Mouse (Mus musculus) lung, embryonic 14.5 days (tissue): Measurements from ENCODE around the gene Oas1a. TPM values are rescaled to one million over a fixed set of nuclear protein-coding genes. Genes with fewer than 3 reads are reported as not detected.
"Not testable (repeated sequence)": the region's sequence is repeated elsewhere in the genome, so short reads cannot be mapped to it uniquely, and the experiment has no call there.

ENCODE experiments used
- ATAC-seq: fragments of 200-750 bp; cut with Nextera tagmentation; 2 replicates; pipeline ENCODE4 v1.8.0; 2017; ENCODE audit warnings: mild to moderate bottlenecking, moderate TSS enrichment, moderate library complexity; ENCODE audit not compliant: insufficient read depth
- DNase-seq: peaks from one replicate; pipeline ENCODE4 v3.0.0-alpha.2; 2015
- H3K27ac ChIP-seq: fragments of 300-500 bp; sonication (generic); 2 replicates; pipeline ENCODE4 v1.5.1; 2014; ENCODE audit warnings: low read depth, mild to moderate bottlenecking, moderate library complexity
- H3K27me3 ChIP-seq: fragments of 300-500 bp; sonication (generic); 2 replicates; pipeline ENCODE4 v1.6.1; 2014; ENCODE audit warnings: low read length, control low read depth; ENCODE audit not compliant: insufficient read depth
- H3K36me3 ChIP-seq: fragments of 300-500 bp; sonication (generic); 2 replicates; pipeline ENCODE4 v1.6.1; 2014; ENCODE audit warnings: control low read depth; ENCODE audit not compliant: insufficient read depth
- H3K4me1 ChIP-seq: fragments of 300-500 bp; sonication (generic); 2 replicates; pipeline ENCODE4 v1.6.1; 2014; ENCODE audit warnings: antibody characterized with exemption, control low read depth; ENCODE audit not compliant: insufficient read depth
- H3K4me2 ChIP-seq: fragments of 300-500 bp; sonication (generic); 2 replicates; pipeline ENCODE4 v1.6.1; 2014; ENCODE audit warnings: mild to moderate bottlenecking
- H3K4me3 ChIP-seq: fragments of 300-500 bp; sonication (generic); 2 replicates; pipeline ENCODE4 v1.5.1; 2014; ENCODE audit warnings: low read depth, low read length
- H3K9ac ChIP-seq: fragments of 300-500 bp; sonication (generic); 2 replicates; pipeline ENCODE4 v1.6.1; 2014
- H3K9me3 ChIP-seq: fragments of 300-500 bp; sonication (generic); 2 replicates; pipeline ENCODE4 v1.6.1; 2016; ENCODE audit warnings: low read depth, low read length, control low read depth
- CTCF ChIP-seq: IDR thresholded peaks from 2 replicates; pipeline ENCODE4 v1.5.1; 2016; ENCODE audit warnings: antibody characterized with exemption, low read depth
- WGBS: fragments of 180-500 bp; shearing (Covaris S2); extraction: QIAGEN DNeasy Blood & Tissue Kit; methylation state at CpG from one replicate; pipeline ENCODE4 v1.1.7; 2014; 5-methylcytosine and 5-hydroxymethylcytosine counted together
- polyA plus RNA-seq: library from polyadenylated mRNA; unstranded; fragments of >200 nt; fragmentation: Nextera tagmentation; extraction: Ambion mirVana; gene quantifications from 2 replicates; pipeline ENCODE4 v1.2.1, GENCODE M21; 2014

Gene Oas1a
- polyA plus RNA-seq, result 1.4 and 1.8 TPM in 2 replicates

GRCm38 (mm10) chr5:120906791-120907733 is at the start of gene Oas1a:
Gene Oas1a (minus strand): TSS chr5:120907521.
- H3K36me3 ChIP-seq, H3K9me3 ChIP-seq, ATAC-seq, H3K4me3 ChIP-seq, H3K27me3 ChIP-seq, H3K9ac ChIP-seq, H3K27ac ChIP-seq, H3K4me2 ChIP-seq, H3K4me1 ChIP-seq: not testable (repeated sequence)
- peak; percentile 16 for DNase-seq
- WGBS, result 33% methylated on average over 8 of the region's 12 CpGs

GRCm38 (mm10) chr5:120953974-120954373 is 46.7 kb upstream of the Oas1a start:
- 17% methylated on average over 5 of the region's 5 CpGs for WGBS

GRCm38 (mm10) chr5:120952242-120952770 is 45.0 kb upstream of the Oas1a start:
- DNase-seq, result peak; percentile 1
- no peak for ATAC-seq
- Histone ChIP-seq H3K27ac (no peak overlapping the region), H3K4me3 (no peak overlapping the region), H3K4me2 (no peak overlapping the region), H3K27me3 (no peaks in the 10 kb centered on the region), H3K36me3 (no peaks in the 10 kb centered on the region), H3K4me1 (no peaks in the 10 kb centered on the region), H3K9me3 (no peaks in the 10 kb centered on the region), H3K9ac (no peak overlapping the region)
- WGBS, result 61% methylated on average over 10 of the region's 10 CpGs
- no peak for TF ChIP-seq CTCF

More at GRCm38 (mm10) chr5:120953974-120954373, 46.7 kb upstream of the Oas1a start:
- H3K36me3 ChIP-seq, result no peaks in the 10 kb centered on the region
- no peaks in the 10 kb centered on the region for H3K27me3 ChIP-seq
- TF ChIP-seq CTCF, result peak; percentile 73
- H3K4me1 ChIP-seq, result no peaks in the 10 kb centered on the region
- H3K27ac ChIP-seq, result no peak overlapping the region
- no peak overlapping the region for H3K4me3 ChIP-seq
- peak; percentile 49 for DNase-seq
- no peak overlapping the region for H3K4me2 ChIP-seq
- H3K9ac ChIP-seq, result no peak overlapping the region
- H3K9me3 ChIP-seq, result no peaks in the 10 kb centered on the region
- no peak for ATAC-seq

- WGBS, result 57% methylated on average over 10 of the region's 10 CpGs
- DNase-seq (no peak), ATAC-seq (no peak)
- Histone ChIP-seq H3K4me3 (no peak overlapping the region), H3K9ac (no peak overlapping the region), H3K27ac (no peak overlapping the region), H3K36me3 (no peaks in the 10 kb centered on the region), H3K9me3 (no peaks in the 10 kb centered on the region), H3K27me3 (no peaks in the 10 kb centered on the region), H3K4me1 (no peaks in the 10 kb centered on the region), H3K4me2 (no peak overlapping the region)
- no peak for TF ChIP-seq CTCF
These were observed 34.8 kb upstream of the Oas1a start for GRCm38 (mm10) chr5:120942076-120942475.

- Histone ChIP-seq H3K27ac (no peak overlapping the region), H3K9me3 (no peaks in the 10 kb centered on the region), H3K4me3 (no peak overlapping the region), H3K4me1 (no peaks in the 10 kb centered on the region), H3K9ac (no peak overlapping the region), H3K36me3 (no peaks in the 10 kb centered on the region), H3K27me3 (no peaks in the 10 kb centered on the region), H3K4me2 (no peak overlapping the region)
- ATAC-seq, result no peak
- no peak for TF ChIP-seq CTCF
- WGBS, result 44% methylated on average over 8 of the region's 8 CpGs
- DNase-seq, result no peak
These were observed 31.3 kb upstream of the Oas1a start for GRCm38 (mm10) chr5:120938586-120938985.

GRCm38 (mm10) chr5:120937841-120938240 is 30.5 kb upstream of the Oas1a start:
- Histone ChIP-seq H3K27me3 (no peaks in the 10 kb centered on the region), H3K9me3 (no peaks in the 10 kb centered on the region), H3K4me1 (no peaks in the 10 kb centered on the region), H3K4me2 (no peak overlapping the region), H3K4me3 (no peak overlapping the region), H3K27ac (no peak overlapping the region), H3K36me3 (no peaks in the 10 kb centered on the region), H3K9ac (no peak overlapping the region)
- TF ChIP-seq CTCF, result no peak
- WGBS, result 72% methylated on average over 4 of the region's 4 CpGs
- ATAC-seq (no peak), DNase-seq (no peak)

- 13% methylated on average over 5 of the region's 5 CpGs for WGBS
- Histone ChIP-seq H3K9ac (no peak overlapping the region), H3K27me3 (no peaks in the 10 kb centered on the region), H3K4me2 (no peak overlapping the region), H3K27ac (no peak overlapping the region), H3K4me3 (no peak overlapping the region), H3K36me3 (no peaks in the 10 kb centered on the region), H3K4me1 (no peaks in the 10 kb centered on the region), H3K9me3 (no peaks in the 10 kb centered on the region)
- TF ChIP-seq CTCF, result no peak
- ATAC-seq (no peak), DNase-seq (no peak)
These were observed 26.6 kb upstream of the Oas1a start for GRCm38 (mm10) chr5:120933966-120934365.
